Mouse (Mus musculus): Measurements from ENCODE around the gene Zc3h18.

The Zc3h18 gene

DNA sequence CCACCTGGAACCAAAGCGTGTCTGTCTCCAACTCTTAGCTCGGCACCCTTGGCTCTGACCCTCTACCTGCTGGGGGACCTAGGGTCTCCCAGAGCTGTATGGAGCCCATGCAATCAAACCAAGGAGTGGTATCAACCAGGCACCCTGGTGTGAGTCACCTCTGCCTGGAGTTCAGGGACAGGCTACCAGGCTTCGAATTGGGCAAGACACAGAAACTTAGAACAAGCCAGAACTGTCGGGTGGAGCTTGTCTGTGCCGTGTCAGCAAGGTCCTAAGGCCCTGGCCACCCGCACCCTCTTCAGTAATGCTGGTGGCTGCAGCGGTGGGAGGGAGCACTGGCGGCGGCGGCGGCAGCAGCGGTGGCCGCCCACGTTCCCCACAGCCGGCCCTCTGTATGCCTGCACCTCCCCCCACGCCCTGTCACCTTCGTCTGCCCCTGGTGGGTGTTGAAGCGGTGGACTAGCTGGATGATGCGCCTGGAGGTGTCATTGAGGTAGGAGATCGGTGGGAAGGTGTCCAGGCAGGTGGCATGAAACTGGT is 60.2 kb downstream of the Zc3h18 start:
- no peak for DNase-seq (ENCODE audit: low spot score in 2 of 2)

GRCm38 (mm10) chr8:122437708-122438331 is 61.4 kb downstream of the Zc3h18 start:
- no peak for DNase-seq (ENCODE audit: low spot score in 2 of 2)

- no peak for DNase-seq (ENCODE audit: low spot score in 2 of 2)
These were observed 62.9 kb downstream of the Zc3h18 start for GRCm38 (mm10) chr8:122439336-122439735.

- DNase-seq (ENCODE audit: low spot score in 2 of 2), result no peak
These were observed 64.9 kb downstream of the Zc3h18 start for GRCm38 (mm10) chr8:122441326-122441725.

DNA sequence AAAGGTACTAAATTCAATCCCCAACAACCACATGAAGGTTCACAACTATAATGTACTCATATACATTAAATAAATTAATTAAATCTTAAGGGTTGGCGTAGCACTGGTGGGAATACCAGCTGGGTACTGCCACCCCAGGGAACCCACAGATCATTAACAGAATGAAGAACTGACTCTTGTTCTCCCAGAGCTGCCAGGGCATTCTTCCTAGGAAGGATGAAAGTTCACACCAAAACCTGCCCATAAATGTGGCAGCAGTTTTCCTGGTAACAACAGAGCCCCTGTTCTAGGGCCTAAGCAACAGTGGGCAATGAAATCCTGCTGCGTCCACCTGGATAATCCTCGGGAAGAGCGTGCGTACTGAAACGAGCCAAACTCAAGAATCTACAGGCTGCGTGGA is 65.9 kb downstream of the Zc3h18 start:
- DNase-seq (ENCODE audit: low spot score in 2 of 2), result no peak

GRCm38 (mm10) chr8:122442781-122443180 is 66.4 kb downstream of the Zc3h18 start:
- no peak for DNase-seq (ENCODE audit: low spot score in 2 of 2)

- DNase-seq (ENCODE audit: low spot score in 2 of 2), result peak; percentile 99 to 100
These were observed 67.0 kb downstream of the Zc3h18 start, which contains the start of gene Mvd for GRCm38 (mm10) chr8:122443262-122444006. Gene Mvd (minus strand): TSS chr8:122443422.

- DNase-seq (ENCODE audit: low spot score in 2 of 2), result peak; percentile 74 to 79
These were observed 67.8 kb downstream of the Zc3h18 start for GRCm38 (mm10) chr8:122444058-122444748.

- DNase-seq (ENCODE audit: low spot score in 2 of 2), result no peak
These were observed 68.8 kb downstream of the Zc3h18 start for GRCm38 (mm10) chr8:122445203-122445602.

DNA sequence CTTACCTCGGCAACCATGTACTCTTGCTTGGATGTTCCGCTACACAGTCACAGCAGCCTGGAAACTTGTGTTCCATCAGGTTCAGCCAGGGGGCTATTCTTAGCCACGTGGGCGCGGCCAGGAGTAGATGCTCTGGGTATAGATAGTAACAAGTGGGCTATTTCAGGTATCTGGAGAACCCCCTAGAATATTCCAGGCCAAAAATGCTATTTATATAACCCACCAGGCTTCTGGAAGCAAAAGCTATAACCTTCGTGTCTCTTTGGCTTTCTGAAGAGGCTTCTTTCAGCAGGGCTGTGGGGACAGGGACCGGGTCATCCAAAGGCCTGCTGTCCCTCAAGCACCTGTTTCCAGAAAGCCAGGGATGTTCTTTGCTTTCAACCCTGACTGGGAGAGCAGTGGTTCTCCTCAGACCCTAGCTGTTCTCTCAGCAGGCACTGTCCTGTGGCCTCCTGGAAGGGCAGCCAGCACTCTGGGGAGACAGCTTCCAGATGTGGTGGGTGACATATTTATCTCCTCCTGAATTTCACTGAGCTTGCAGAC is 74.8 kb downstream of the Zc3h18 start:
- DNase-seq (ENCODE audit: low spot score in 2 of 2), result no peak

DNA sequence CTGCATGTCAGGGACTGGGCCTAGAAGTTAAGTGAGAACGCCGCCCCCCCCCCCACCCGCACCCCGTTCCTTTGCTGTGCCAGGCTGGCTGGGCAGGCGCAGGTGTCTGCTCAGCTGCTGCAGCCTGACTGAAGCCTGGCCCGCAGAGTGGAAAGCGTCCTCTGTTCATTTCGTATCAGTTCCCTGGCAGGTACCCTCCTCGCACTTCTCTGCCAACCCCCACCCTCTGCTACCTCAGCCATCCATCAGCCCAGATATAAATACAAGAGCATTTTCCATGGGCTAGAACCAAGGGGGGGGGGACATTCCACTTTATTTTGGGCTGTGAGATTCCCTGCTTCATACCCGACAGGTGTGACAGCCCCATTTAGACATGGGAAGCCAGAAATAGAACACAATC is 75.7 kb downstream of the Zc3h18 start:
- DNase-seq (ENCODE audit: low spot score in 2 of 2), result no peak

- DNase-seq (ENCODE audit: low spot score in 2 of 2), result no peak
These were observed 78.0 kb downstream of the Zc3h18 start for GRCm38 (mm10) chr8:122454409-122454808.

- DNase-seq (ENCODE audit: low spot score in 2 of 2), result no peak
These were observed 80.8 kb downstream of the Zc3h18 start for GRCm38 (mm10) chr8:122457171-122457570.

GRCm38 (mm10) chr8:122459218-122459900 is 83.0 kb downstream of the Zc3h18 start:
- no peak for DNase-seq (ENCODE audit: low spot score in 2 of 2)

DNA sequence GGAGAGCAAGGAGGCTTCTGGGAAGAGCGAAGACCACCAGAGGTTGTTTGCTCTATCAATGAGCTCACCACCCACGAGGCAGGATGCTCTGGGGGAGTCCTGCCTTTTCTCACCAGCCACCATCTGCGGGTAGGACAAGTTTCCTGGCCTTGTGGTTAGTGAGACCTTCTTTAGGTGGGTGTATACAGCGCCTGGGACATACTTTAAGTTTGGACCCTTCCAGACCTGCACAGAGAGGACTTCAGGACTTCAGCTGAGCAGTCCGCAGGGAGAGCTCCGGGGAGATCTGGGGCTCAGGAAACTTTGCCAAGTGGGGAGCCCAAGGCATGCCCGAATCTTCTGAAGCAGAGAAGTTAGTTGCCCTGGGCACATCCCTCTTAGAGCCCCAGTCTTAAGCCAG is 83.6 kb downstream of the Zc3h18 start:
- DNase-seq (ENCODE audit: low spot score in 2 of 2), result no peak

DNA sequence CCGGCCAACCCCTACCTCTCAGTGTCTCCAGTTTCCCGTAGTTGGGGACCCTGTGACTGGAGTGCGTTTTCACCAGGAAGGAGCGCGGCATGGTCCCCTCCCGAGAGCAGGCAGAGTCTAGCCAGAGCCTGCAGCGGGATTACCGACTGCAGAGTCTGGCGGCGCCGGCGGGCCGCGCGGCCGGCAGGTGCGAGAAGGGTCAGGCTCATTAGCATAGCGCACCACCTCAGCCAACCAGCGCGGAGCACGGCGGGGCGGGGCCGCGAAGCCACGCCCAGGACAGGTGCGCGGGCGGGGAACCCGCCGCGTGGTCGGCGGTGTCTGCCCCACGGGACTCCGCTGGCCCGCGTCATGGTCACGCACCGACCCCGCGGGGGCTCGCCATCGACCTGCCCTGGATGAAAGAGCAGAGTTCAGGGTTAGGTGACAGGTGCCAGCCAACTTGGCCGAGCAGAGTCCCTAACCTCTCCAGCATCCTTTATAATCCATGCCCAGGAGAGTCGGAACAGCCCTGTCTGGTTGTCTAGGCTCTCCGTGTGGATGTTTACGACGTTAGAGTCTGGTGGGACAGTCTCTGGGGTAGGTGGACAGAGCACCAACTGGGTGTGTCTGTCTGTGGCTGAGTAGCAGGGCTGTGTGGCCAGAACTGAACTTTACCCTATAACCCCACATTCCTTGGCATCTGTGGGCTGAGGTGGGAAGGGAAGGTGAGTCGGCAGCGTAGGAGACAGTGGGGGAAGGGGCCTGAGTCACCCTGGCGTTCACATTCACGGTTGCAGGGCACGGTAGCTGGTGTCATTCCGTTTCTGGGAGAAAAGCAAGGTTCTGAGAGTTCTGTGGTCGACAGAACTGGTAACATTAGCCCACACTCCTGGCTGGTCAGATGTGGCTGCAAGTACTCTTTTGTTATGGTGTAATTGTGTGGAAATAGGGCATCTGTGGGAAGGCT is 84.4 kb downstream of the Zc3h18 start, which contains the start of gene Snai3:
Gene Snai3 (minus strand): TSS at position 210 of the 949 bp plus-strand sequence.
- DNase-seq (ENCODE audit: low spot score in 2 of 2), result no peak

DNA sequence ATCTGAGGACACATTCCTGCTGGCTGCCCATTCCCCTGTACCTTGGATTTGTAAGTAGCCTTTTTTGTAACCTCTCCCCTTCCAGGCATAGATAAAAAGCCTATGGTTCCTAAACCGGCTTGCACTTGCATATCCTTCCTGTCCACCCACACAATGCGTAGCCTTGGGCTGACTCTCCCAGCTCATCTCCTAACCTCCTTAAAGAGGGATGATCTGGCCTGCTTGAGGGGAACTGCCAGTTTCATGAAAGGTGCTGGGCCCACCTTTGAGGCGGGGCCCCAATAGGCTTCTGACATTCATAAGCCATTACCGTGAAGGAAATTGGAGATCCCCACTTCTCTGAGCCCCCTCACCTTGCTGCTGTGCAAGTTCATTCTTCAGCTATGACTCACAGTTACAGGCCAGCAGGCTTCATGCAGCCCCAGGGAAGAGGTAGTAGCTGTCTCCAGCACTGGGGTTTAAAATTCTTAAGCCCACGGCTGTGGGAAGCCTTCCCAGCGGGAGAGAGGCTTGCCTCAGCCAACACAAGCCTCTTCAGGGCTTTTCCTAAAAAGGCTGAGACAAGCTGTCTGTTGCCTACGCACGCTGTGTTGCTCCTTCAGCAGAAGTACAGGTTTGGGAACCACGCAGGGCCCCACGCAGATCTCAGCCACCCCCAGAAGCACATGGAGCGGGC is 85.2 kb downstream of the Zc3h18 start:
- no peak for DNase-seq (ENCODE audit: low spot score in 2 of 2)

DNA sequence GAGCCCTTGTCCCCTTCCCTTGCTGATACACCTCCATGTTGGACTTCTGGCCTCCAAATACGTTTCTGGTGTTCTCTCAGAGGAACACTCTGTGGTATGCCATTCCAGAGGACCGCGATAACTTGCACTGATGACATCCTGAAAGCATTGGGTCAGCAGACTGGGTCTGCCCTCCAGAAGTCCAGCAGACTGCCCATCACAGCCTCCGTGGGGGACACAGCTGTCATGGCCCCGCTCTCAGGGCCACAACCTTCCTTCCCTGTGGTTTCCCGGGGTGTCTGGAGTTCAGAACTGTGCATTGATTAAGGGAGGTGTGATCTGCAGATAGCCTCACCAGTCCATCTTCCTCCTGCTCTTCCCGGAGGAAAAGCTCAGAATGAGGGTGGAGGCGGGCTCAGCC is 86.1 kb downstream of the Zc3h18 start:
- DNase-seq (ENCODE audit: low spot score in 2 of 2), result no peak
